Mouse (Mus musculus): Measurements from ENCODE around the gene Npb.
"Not testable (repeated sequence)": the region's sequence is repeated elsewhere in the genome, so short reads cannot be mapped to it uniquely, and the experiment has no call there.

The Npb gene

GRCm38 (mm10) chr11:120580190-120580589 lies 28.1 kb upstream of the Npb start:
- DNase-seq, result peak in 1 of 2 experiments; percentile 35

GRCm38 (mm10) chr11:120580871-120581331 lies 27.4 kb upstream of the Npb start:
- peak in 1 of 2 experiments; percentile 27 for DNase-seq

- DNase-seq, result peak; percentile 72 to 80
Measured at GRCm38 (mm10) chr11:120581490-120582267, 26.6 kb upstream of the Npb start, which contains the start of gene Arhgdia. Gene Arhgdia (minus strand): TSS chr11:120581624.

DNA sequence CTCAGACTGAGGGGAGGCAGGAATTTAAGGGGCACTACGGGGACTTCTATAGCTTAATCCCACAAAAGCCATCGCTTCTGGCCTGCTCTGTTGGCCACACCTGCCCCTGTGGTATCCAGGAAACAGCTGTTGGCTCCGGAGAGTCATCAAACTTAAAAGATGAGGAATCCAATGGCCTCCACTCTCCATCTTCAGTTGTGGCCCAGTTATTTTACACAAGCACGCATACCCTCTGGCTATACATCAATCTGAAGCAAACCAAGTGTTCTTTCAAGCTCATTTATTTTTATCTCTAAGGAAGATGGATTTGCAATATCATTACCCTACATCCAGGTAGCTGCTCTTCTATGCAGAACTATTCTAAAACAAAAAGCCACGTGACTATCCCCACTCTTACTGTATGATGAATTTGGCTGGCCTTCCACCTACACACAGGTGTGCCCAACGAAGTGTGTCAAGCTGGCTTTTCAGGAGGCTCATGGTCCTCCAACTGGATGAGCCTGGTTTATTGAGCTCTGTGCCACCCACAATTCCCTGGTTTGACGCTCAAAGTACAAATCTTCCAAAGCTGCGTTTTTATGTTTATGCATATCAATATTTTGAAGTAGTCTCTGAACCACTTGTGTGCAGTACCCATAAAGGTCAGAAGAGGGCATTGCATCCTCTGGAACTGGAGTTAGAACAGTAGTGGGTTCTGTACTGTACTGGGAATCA lies 25.9 kb upstream of the Npb start:
- peak in 1 of 2 experiments; percentile 34 for DNase-seq

- not testable (repeated sequence) for DNase-seq
Measured at GRCm38 (mm10) chr11:120582982-120583293, 25.3 kb upstream of the Npb start.

GRCm38 (mm10) chr11:120583937-120584336 lies 24.3 kb upstream of the Npb start:
- no peak for DNase-seq

DNA sequence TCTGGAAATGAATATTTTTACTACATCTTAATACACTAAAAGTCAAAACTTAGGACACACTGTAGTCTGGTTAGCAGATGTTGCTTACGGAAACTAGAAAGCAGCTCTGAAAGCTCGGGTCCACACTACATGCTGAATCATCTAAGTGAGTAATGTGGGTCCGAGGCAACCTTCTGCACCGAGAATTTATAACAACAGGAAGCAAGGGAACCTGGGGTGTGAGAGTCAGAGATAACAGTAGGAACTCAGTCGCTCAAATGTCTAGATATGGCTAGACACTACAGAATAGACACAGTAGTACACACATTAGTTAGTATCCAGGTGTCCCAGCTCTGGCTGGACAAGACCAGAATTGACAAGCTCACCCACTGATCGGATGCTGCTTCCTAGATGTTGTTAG lies 19.7 kb upstream of the Npb start:
- no peak for DNase-seq

DNA sequence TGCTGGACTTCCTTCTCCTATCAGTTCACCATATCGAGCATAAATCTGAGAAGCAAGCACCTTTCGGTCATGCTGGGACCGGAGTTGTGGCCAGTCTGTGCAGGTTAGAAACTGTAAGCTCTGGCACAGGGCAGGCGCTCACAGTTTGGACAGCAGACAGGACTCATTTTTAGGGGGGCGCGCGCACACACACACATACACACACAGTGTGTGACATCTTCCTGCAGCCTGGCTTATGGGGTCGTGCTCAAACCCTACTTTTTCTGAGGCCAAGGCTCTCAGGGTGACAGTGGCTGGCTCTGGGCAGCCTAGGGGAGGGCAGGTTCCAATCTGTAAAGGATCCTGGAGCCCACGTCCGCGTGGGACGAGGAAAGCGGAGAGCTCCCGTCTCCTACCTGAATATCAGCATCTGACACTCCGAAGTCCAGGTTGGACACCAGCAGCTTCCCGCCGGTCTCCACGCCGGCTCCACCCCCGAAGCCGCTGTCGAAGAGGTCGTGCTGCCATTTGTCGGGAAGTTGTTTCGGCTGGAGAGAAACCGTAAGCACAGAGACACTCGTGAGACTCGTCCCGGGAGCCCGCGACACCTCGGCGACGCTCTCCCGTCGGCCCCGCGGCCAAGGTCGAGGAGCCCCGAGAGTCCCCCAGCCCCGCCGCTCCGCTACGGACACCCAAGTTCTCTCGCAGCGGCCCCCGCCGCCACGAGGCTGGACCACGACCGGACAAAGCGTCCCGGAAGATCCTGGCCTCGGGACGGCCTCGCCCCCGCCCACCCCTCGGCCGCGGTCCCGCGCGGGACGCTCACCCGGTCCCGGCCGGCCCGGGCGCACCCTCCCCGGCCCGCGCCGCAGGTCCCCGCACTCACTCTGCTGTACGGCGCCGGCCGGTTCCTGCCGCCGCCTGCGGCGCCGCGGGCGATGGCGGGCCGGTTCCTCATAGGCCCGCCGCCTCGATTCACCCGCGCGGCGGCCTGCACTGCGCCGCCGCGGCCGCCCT lies 10.7 kb upstream of the Npb start:
- DNase-seq, result no peak

DNA sequence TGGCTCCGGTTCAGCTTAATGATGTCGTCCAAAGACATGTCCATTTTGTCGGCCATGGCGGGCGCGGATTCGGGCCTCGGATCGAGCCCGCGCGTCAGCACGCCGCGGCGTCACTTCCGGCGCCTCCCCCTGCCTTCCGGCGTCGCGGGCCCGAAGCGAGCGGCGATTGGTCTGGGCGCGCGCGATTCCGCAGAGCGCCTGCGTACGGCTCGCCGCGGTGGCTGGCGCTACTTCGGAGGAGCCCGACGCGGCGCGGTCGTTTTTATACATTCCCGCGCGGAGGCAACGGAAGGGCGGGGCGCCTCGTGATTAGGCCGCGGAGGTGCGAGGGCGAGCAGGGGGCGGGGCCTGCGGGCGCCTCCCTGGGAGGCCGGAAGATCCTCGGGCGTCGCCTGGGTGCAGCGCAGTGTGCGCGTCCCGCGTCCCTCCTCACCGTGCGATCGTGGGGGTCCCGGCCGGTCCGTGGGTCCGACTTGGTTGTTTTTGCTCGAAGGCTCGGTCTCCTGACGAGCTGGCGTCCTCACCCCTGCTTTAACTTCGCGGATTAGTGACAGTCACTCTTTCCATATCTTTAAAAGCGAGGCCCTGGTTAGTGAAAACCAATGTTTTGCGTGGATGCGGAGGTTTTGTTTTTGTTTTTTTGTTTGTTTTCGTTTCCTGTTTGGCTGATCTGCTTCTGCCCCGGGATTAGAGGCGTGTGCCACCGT lies 9.8 kb upstream of the Npb start, which contains the start of the genes Alyref and Anapc11:
Alyref (minus strand) TSS at position 83 of the 707 bp plus-strand sequence.
Anapc11 (plus strand) TSS at position 139 of the 707 bp plus-strand sequence.
- peak; percentile 88 to 89 for DNase-seq

GRCm38 (mm10) chr11:120598990-120599549 lies 9.2 kb upstream of the Npb start:
- DNase-seq, result no peak

GRCm38 (mm10) chr11:120600716-120601115 lies 7.6 kb upstream of the Npb start:
- DNase-seq, result no peak

- no peak for DNase-seq
Measured at GRCm38 (mm10) chr11:120603545-120603944, 4.7 kb upstream of the Npb start.

DNA sequence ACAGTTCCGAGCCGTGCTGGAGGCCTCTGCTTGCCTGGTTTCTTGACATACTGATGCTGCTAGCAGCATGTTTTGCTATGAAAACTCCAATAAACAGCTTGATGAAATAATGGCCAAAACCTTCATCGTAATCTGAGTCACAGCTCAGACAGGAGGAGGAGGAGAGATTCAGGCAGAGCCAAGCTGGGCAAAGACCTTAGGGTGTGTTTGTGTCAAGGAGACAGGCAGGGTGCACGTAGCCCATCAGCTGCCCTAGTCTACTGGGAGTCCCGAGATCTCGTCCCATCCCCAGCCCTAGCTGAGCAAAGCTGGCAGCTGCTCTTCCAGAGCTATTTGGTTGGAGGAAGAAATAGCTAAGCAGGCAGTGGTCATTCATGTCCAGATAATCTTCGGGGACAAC lies 2.6 kb upstream of the Npb start:
- no peak for DNase-seq

GRCm38 (mm10) chr11:120606764-120607163 lies 1.5 kb upstream of the Npb start:
- no peak for DNase-seq

GRCm38 (mm10) chr11:120609250-120609649 lies 973 bp downstream of the Npb start:
- no peak for DNase-seq

DNA sequence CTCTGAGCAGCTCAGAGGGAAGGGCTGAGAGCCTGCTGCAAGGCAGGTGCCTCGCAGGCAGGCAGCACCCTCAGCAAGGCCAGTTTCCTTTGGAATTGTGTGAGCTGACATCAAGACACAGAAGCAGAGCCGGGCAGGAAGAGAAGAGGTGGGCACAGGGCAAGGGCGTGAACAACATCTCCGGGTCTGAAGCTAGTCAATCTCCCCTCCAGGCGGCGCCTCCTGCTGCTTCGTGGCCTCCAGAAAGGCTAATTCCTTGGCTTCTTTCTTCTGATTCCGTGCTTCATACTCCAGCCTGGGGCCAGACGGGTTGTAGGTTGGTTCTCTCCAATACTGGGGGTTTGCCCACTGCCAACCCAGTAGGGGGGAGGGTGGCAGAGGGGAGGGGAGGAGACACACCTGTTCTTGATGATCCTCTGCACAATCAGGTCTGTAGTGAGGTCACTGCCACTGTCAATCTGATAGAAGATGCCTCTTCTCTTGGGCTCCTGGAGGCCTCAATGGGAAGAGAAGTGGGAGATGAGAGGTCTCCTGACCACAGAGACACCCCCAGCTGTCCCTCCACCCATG lies 2.3 kb downstream of the Npb start:
- no peak for DNase-seq

DNA sequence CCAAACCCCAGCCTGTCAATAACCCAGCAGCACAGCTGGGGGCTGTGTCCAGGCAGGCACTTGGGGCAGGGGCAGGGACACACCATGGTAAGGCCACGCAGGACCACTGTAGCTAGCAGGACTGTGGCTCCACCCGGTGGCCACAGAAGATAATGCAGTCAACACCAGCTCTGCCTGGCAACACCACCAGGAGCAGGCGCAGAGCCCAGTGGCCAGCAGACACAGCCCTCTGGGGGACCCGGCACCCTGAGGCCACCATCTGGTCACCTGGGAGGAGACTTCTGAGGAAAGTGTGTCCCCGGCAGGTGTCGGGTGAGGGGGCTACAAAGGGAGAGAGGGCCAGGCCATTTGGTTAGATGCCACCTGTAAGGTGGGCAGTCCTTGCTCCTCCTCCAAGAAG lies 4.5 kb downstream of the Npb start:
- peak in 1 of 2 experiments; percentile 51 for DNase-seq

DNA sequence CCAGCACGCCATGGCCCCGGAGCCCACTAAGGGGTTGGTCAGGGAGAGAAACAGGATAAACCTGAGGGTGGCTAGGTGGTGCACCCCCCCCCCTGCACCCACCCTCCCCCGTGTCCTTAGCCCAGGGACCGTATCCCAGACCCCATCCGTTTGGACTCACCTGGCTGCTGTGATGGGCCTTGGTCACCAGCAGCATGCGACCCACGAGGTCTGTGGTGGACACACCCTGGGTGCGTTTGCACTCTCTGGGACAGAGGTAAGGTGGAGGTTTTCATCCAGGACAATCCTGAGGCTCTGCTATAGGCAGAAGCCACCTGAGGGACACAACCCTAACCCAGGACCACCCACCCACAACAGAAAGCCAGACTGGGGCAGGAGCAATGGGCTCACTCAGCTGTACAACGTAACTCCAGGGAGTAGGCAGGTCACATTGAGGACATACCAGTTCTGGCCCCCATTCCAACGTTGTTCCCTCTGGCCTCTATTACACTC lies 5.2 kb downstream of the Npb start:
- DNase-seq, result no peak

GRCm38 (mm10) chr11:120613976-120614375 lies 5.7 kb downstream of the Npb start:
- DNase-seq, result no peak

GRCm38 (mm10) chr11:120615167-120615566 lies 6.9 kb downstream of the Npb start:
- DNase-seq, result no peak

- DNase-seq, result no peak
Measured at GRCm38 (mm10) chr11:120615606-120616203, 7.4 kb downstream of the Npb start.

Data from thymus, adult 18-20 months (tissue).